Mouse (Mus musculus) spleen, adult 2 months (tissue): ENCODE measurements around the gene Mgat3. TPM values are rescaled to one million over a fixed set of nuclear protein-coding genes. Genes with fewer than 3 reads are reported as not detected.

Source experiments
- DNase-seq, 2 experiments: peaks; one replicate each; pipeline versions ENCODE4 v3.0.0 to v3.0.0-alpha.2; 2012 to 2021; ENCODE audit warnings: low spot score in 2 of 2, low read depth in 1 of 2
- H3K27ac ChIP-seq: fragments of 200-500 bp; 2 replicates; pipeline ENCODE4 v1.5.1; 2012; ENCODE audit warnings: low read length, inconsistent platforms; ENCODE audit not compliant: insufficient read depth
- H3K27me3 ChIP-seq: fragments of 200-500 bp; 2 replicates; pipeline ENCODE4 v1.6.1; 2012; ENCODE audit warnings: mild to moderate bottlenecking, moderate library complexity, low read length, inconsistent platforms; ENCODE audit not compliant: control insufficient read depth, insufficient read depth
- H3K36me3 ChIP-seq: fragments of 200-500 bp; 2 replicates; pipeline ENCODE4 v1.6.1; 2012; ENCODE audit warnings: mild to moderate bottlenecking, low read length, inconsistent platforms; ENCODE audit not compliant: control insufficient read depth, insufficient read depth
- H3K4me1 ChIP-seq: fragments of 200-500 bp; 2 replicates; pipeline ENCODE4 v1.6.1; 2011; ENCODE audit warnings: inconsistent platforms; ENCODE audit not compliant: control insufficient read depth, insufficient read depth, insufficient read length
- H3K4me3 ChIP-seq: fragments of 200-500 bp; 2 replicates; pipeline ENCODE4 v1.5.1; 2011; ENCODE audit warnings: mild to moderate bottlenecking, inconsistent platforms; ENCODE audit not compliant: insufficient read depth, insufficient read length; ENCODE audit errors: extremely low read depth
- CTCF ChIP-seq: fragments of 200-500 bp; IDR thresholded peaks from 2 replicates; pipeline ENCODE4 v1.5.1; 2011; ENCODE audit warnings: mild to moderate bottlenecking, inconsistent platforms; ENCODE audit not compliant: insufficient read depth, insufficient read length, insufficient replicate concordance; ENCODE audit errors: extremely low read depth
- POLR2A ChIP-seq: fragments of 200-500 bp; IDR thresholded peaks from 2 replicates; pipeline ENCODE4 v1.6.1; 2011; ENCODE audit warnings: low read depth, low read length, inconsistent platforms
- WGBS: fragments of 180-500 bp; shearing (Covaris S2); methylation state at CpG from one replicate; pipeline ENCODE4 v1.1.7; 2018; 5-methylcytosine and 5-hydroxymethylcytosine counted together
- polyA plus RNA-seq: library from polyadenylated mRNA; depleted of rRNA; stranded (reverse); fragments of >200 nt; gene quantifications from 2 replicates; pipeline ENCODE4 v1.2.3, GENCODE M21; 2012

Mgat3 gene
- polyA plus RNA-seq, 1 experiment, result 2.9 TPM

GRCm38 (mm10) chr15:80206057-80206565 is 32.6 kb downstream of the Mgat3 start:
- H3K4me3 ChIP-seq, result no peak overlapping the region
- no peaks in the 10 kb centered on the region for H3K36me3 ChIP-seq
- H3K4me1 ChIP-seq, result no peaks in the 10 kb centered on the region
- no peaks in the 10 kb centered on the region for H3K27me3 ChIP-seq
- TF ChIP-seq POLR2A, result no peak
- no peak for TF ChIP-seq CTCF
- no peak for DNase-seq
- WGBS, result 79% methylated on average over 3 of the region's 3 CpGs
- H3K27ac ChIP-seq, result no peak overlapping the region

GRCm38 (mm10) chr15:80208446-80208845 is 34.9 kb downstream of the Mgat3 start:
- WGBS, result 81% methylated on average over 4 of the region's 4 CpGs
- no peak for TF ChIP-seq POLR2A
- TF ChIP-seq CTCF, result no peak
- H3K27ac ChIP-seq, result no peak overlapping the region
- no peaks in the 10 kb centered on the region for H3K27me3 ChIP-seq
- no peaks in the 10 kb centered on the region for H3K4me1 ChIP-seq
- DNase-seq, result no peak
- H3K36me3 ChIP-seq, result no peaks in the 10 kb centered on the region
- H3K4me3 ChIP-seq, result no peak overlapping the region

GRCm38 (mm10) chr15:80213688-80214087 is 40.2 kb downstream of the Mgat3 start:
- H3K4me1 ChIP-seq, result no peaks in the 10 kb centered on the region
- H3K36me3 ChIP-seq, result no peaks in the 10 kb centered on the region
- no peak for DNase-seq
- H3K27me3 ChIP-seq, result no peaks in the 10 kb centered on the region
- no peak for TF ChIP-seq POLR2A
- TF ChIP-seq CTCF, result no peak
- no peak overlapping the region for H3K27ac ChIP-seq
- H3K4me3 ChIP-seq, result no peak overlapping the region

- TF ChIP-seq CTCF (peak; percentile 53; the same call in 1 of the 2 replicates), POLR2A (no peak)
- no peaks in the 10 kb centered on the region for H3K36me3 ChIP-seq
- H3K4me1 ChIP-seq, result peaks cover 4% of the 10 kb centered on the region
- DNase-seq, result no peak
- no peaks in the 10 kb centered on the region for H3K27me3 ChIP-seq
- H3K27ac ChIP-seq, result no peak overlapping the region
- WGBS, result 20% methylated on average over 10 of the region's 10 CpGs
- no peak overlapping the region for H3K4me3 ChIP-seq
Measured at GRCm38 (mm10) chr15:80215716-80216479, 42.4 kb downstream of the Mgat3 start.

GRCm38 (mm10) chr15:80216480-80216820 is 42.9 kb downstream of the Mgat3 start:
- no peaks in the 10 kb centered on the region for H3K27me3 ChIP-seq
- no peaks in the 10 kb centered on the region for H3K36me3 ChIP-seq
- no peak overlapping the region for H3K4me3 ChIP-seq
- peaks cover 4% of the 10 kb centered on the region for H3K4me1 ChIP-seq
- 20% methylated on average over 9 of the region's 9 CpGs for WGBS
- DNase-seq, result no peak
- H3K27ac ChIP-seq, result no peak overlapping the region
- no peak for TF ChIP-seq POLR2A
- no peak for TF ChIP-seq CTCF

GRCm38 (mm10) chr15:80217476-80217875 is 44.0 kb downstream of the Mgat3 start:
- H3K4me3 ChIP-seq, result no peak overlapping the region
- no peak for TF ChIP-seq POLR2A
- no peak for TF ChIP-seq CTCF
- 88% methylated on average over 10 of the region's 10 CpGs for WGBS

GRCm38 (mm10) chr15:80219211-80219610 is 45.7 kb downstream of the Mgat3 start:
- 13% methylated on average over 14 of the region's 14 CpGs for WGBS
- TF ChIP-seq CTCF (no peak), POLR2A (no peak)
- peak overlapping the region; percentile 5; the same call in 1 of the 2 replicates for H3K4me3 ChIP-seq
- peaks cover 4% of the 10 kb centered on the region for H3K4me1 ChIP-seq
- peak overlapping the region; percentile 46 for H3K27ac ChIP-seq
- DNase-seq, result peak in 1 of 2 experiments; percentile 32
- H3K27me3 ChIP-seq, result no peaks in the 10 kb centered on the region
- H3K36me3 ChIP-seq, result no peaks in the 10 kb centered on the region

More at GRCm38 (mm10) chr15:80217476-80217875, 44.0 kb downstream of the Mgat3 start:
- no peaks in the 10 kb centered on the region for H3K36me3 ChIP-seq
- DNase-seq, result no peak
- H3K4me1 ChIP-seq, result peaks cover 4% of the 10 kb centered on the region
- H3K27ac ChIP-seq, result no peak overlapping the region
- H3K27me3 ChIP-seq, result no peaks in the 10 kb centered on the region
